ENCODE assay signal across 13 mouse cellular contexts in the genomic region with DNA sequence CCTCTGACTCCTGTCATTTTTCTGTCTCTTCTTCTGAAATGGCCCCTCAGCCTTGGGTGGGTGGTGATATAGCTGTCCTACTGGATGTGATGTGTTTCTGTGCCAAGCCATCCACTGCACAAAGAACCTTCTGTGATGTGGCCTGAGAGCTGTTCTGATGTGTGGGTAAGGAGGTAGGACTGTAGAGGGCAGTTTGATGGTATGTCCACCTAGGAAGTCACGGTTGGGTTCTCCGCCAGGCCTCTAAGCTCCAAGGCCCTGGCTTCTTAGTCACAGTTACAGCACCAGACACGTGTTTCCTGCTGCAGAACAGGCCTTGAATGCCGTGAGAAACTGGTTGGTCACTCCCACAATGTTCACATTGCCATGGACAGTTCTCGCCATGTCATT.
DNase-seq lines count a peak whose midpoint lies in the region; ATAC-seq and TF ChIP-seq lines count a peak whose summit lies in the region.
"Had no signal": no experiment of that assay in that cellular context is flagged by ENCODE, and none has a peak within 500 bp of the region (broad histone marks: within the 10 kb centered on the region; RNA-seq: fewer than 3 reads in every experiment).

No protein-coding gene starts in this region.

- no peak for TF ChIP-seq POLR2A in lung, adult 2 months (IDR thresholded peaks at IDR 0.05; ENCODE audit: borderline replicate concordance, extremely low read depth, low read depth, low read length)

- TF ChIP-seq CTCF in lung, embryonic 14.5 days (IDR thresholded peaks at IDR 0.05; ENCODE audit: low read depth): no peak
- TF ChIP-seq CTCF in lung, adult 2 months (IDR thresholded peaks at IDR 0.05; ENCODE audit: insufficient read depth, low read length): no peak

- 79% methylated on average over 5 of the region's 5 CpGs for WGBS in hindbrain, embryonic 13.5 days
- WGBS in hindbrain, embryonic 14.5 days: 80% methylated on average over 5 of the region's 5 CpGs
- WGBS in lung, embryonic 14.5 days: 75% methylated on average over 5 of the region's 5 CpGs
- 75% methylated on average over 5 of the region's 5 CpGs for WGBS in lung, adult 2 months

- no peak for ATAC-seq in hindbrain, embryonic 13.5 days (ENCODE audit: low FRiP score)
- no peak for ATAC-seq in hindbrain, embryonic 14.5 days (ENCODE audit: low FRiP score)
- peak; percentile 6; the same call in 1 of the 2 replicates for ATAC-seq in lung, embryonic 14.5 days (ENCODE audit: insufficient read depth)
- ATAC-seq: forebrain, embryonic 14.5 days; intestine, embryonic 15.5 days; Patski had no signal

- peak overlapping the region; percentile 49 for H3K27ac ChIP-seq in hindbrain, embryonic 13.5 days
- H3K27ac ChIP-seq in hindbrain, embryonic 14.5 days: no peak overlapping the region; the same call in 1 of the 2 replicates
- peak overlapping the region; percentile 34; the same call in 1 of the 2 replicates for H3K27ac ChIP-seq in lung, embryonic 14.5 days (ENCODE audit: low read depth)
- H3K27ac ChIP-seq: intestine, embryonic 15.5 days; liver, embryonic 13.5 days had no signal

- peaks cover 19% of the 10 kb centered on the region for H3K4me1 ChIP-seq in hindbrain, embryonic 13.5 days (replicated peaks)
- peaks cover 7% of the 10 kb centered on the region; the same call in 1 of the 2 replicates for H3K4me1 ChIP-seq in hindbrain, embryonic 14.5 days (replicated peaks; ENCODE audit: control insufficient read depth, insufficient read depth, low read length)
- peaks cover 12% of the 10 kb centered on the region for H3K4me1 ChIP-seq in lung, embryonic 14.5 days (ENCODE audit: insufficient read depth)
- no peaks in the 10 kb centered on the region for H3K4me1 ChIP-seq in lung, adult 2 months (ENCODE audit: control insufficient read depth, insufficient read depth, low read length)

- intact Hi-C loops in heart, postnatal 25 days (cut with DNase I): no loop called here

- H3K36me3 ChIP-seq in hindbrain, embryonic 13.5 days: peaks cover 9% of the 10 kb centered on the region
- no peaks in the 10 kb centered on the region for H3K36me3 ChIP-seq in hindbrain, embryonic 14.5 days (replicated peaks; ENCODE audit: control insufficient read depth, insufficient read depth)
- no peaks in the 10 kb centered on the region for H3K36me3 ChIP-seq in lung, embryonic 14.5 days (ENCODE audit: insufficient read depth)
- H3K36me3 ChIP-seq: intestine, embryonic 15.5 days; liver, embryonic 13.5 days had no signal

- no peak overlapping the region for H3K4me3 ChIP-seq in hindbrain, embryonic 13.5 days
- H3K4me3 ChIP-seq in hindbrain, embryonic 14.5 days (replicated peaks; ENCODE audit: low read length): no peak overlapping the region
- H3K4me3 ChIP-seq in lung, embryonic 14.5 days (ENCODE audit: low read depth, low read length): no peak overlapping the region
- H3K4me3 ChIP-seq in lung, adult 2 months (replicated peaks; ENCODE audit: extremely low read depth, low read depth, low read length): no peak overlapping the region
- H3K4me3 ChIP-seq: intestine, embryonic 15.5 days; liver, embryonic 13.5 days had no signal

- H3K27me3 ChIP-seq in hindbrain, embryonic 13.5 days: no peaks in the 10 kb centered on the region
- no peaks in the 10 kb centered on the region for H3K27me3 ChIP-seq in hindbrain, embryonic 14.5 days (ENCODE audit: control insufficient read depth, insufficient read depth, low read length)
- H3K27me3 ChIP-seq in lung, embryonic 14.5 days (ENCODE audit: insufficient read depth, low read length): no peaks in the 10 kb centered on the region
- H3K27me3 ChIP-seq: intestine, embryonic 15.5 days; liver, embryonic 13.5 days; Patski had no signal

- H3K4me2 ChIP-seq in hindbrain, embryonic 13.5 days: no peak overlapping the region
- H3K4me2 ChIP-seq in hindbrain, embryonic 14.5 days (replicated peaks): no peak overlapping the region
- H3K4me2 ChIP-seq in lung, embryonic 14.5 days: no peak overlapping the region
- H3K4me2 ChIP-seq: intestine, embryonic 15.5 days; liver, embryonic 13.5 days had no signal

- H3K9ac ChIP-seq in hindbrain, embryonic 13.5 days: no peak overlapping the region
- no peak overlapping the region for H3K9ac ChIP-seq in hindbrain, embryonic 14.5 days
- no peak overlapping the region for H3K9ac ChIP-seq in lung, embryonic 14.5 days
- H3K9ac ChIP-seq: intestine, embryonic 15.5 days; liver, embryonic 13.5 days had no signal

- H3K9me3 ChIP-seq in hindbrain, embryonic 13.5 days: no peaks in the 10 kb centered on the region
- H3K9me3 ChIP-seq in hindbrain, embryonic 14.5 days (ENCODE audit: control insufficient read depth, low read length): no peaks in the 10 kb centered on the region
- no peaks in the 10 kb centered on the region for H3K9me3 ChIP-seq in lung, embryonic 14.5 days (ENCODE audit: low read depth, low read length)
- H3K9me3 ChIP-seq: intestine, embryonic 15.5 days; liver, embryonic 13.5 days had no signal

- DNase-seq in heart, adult 11 months: peak; percentile 71
- no peak for DNase-seq in heart, postnatal 25 days (ENCODE audit: low spot score)
- no peak for DNase-seq in hindbrain, embryonic 14.5 days (ENCODE audit: low spot score)
- no peak for DNase-seq in lung, embryonic 14.5 days
- no peak for DNase-seq in lung, adult 2 months
- DNase-seq in 416B (ENCODE audit: low read depth): peak; percentile 69
- DNase-seq in embryo, embryonic 10.5 days (ENCODE audit: low spot score): no peak
- DNase-seq: layer of hippocampus, postnatal 36 days; liver, embryonic 13.5 days had no signal

Comparison
In these comparisons a context has a peak if more than half of its experiments do, and no peak if none do; other contexts are left out.
1. DNase-seq: peak in heart, adult 11 months (single experiment) and 416B (single experiment); none in heart, postnatal 25 days (single experiment), hindbrain, embryonic 14.5 days (single experiment), lung, embryonic 14.5 days (single experiment), lung, adult 2 months (single experiment) and embryo, embryonic 10.5 days (single experiment).